Mouse (Mus musculus): ENCODE measurements around the gene Phf24.

DNA sequence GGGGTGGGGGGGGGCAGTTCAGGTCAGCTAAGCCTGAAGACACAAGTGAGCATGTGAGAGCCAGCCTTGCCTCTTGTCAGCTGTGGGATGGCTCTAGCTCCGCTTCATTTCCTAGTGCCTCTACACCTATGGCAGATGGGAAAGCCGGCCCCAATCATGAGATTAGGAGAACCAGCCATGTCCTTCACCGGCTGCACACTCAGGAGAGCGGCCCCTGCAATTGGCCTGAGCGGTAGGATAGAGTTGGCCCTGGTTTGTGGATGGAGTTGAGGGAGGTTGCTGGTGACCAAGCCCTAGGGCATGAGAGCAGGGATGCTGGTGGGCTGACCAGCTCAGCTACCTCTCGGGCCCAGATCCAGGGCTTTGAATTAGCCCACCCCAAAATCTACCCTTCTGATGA, 27.7 kb upstream of the Phf24 start:
- no peak for TF ChIP-seq CTCF (conservative IDR thresholded peaks at IDR 0.05 in 1 of 2, IDR thresholded peaks at IDR 0.05 in 1 of 2; ENCODE audit: low read depth in 2 of 2, low read length in 2 of 2)
- no peak for TF ChIP-seq EP300 (IDR thresholded peaks at IDR 0.05; ENCODE audit: low read length)
- no peak for TF ChIP-seq ZNF384 (IDR thresholded peaks at IDR 0.05; ENCODE audit: low read depth, low read length)
- TF ChIP-seq E2F4 (IDR thresholded peaks at IDR 0.05; ENCODE audit: insufficient replicate concordance, low read depth, low read length), result no peak
- TF ChIP-seq HCFC1 (IDR thresholded peaks at IDR 0.05; ENCODE audit: low read depth, low read length), result no peak
- TF ChIP-seq MXI1 (IDR thresholded peaks at IDR 0.05; ENCODE audit: low read depth, low read length), result no peak
- TF ChIP-seq RAD21 (IDR thresholded peaks at IDR 0.05; ENCODE audit: low read depth, low read length), result no peak
- no peak for TF ChIP-seq ZMIZ1 (IDR thresholded peaks at IDR 0.05; ENCODE audit: low read depth, low read length)
- TF ChIP-seq NELFE (IDR thresholded peaks at IDR 0.05; ENCODE audit: low read depth, low read length), result no peak
- TF ChIP-seq TBP (conservative IDR thresholded peaks at IDR 0.05; ENCODE audit: low read depth, low read length), result no peak
- no peak for TF ChIP-seq MEF2A (IDR thresholded peaks at IDR 0.05; ENCODE audit: borderline replicate concordance, low read depth, low read length)

Measured in CH12.LX (cell line).